Mouse (Mus musculus): ENCODE data around the gene Aldh1a2. TPM values are rescaled to one million over a fixed set of nuclear protein-coding genes. Genes with fewer than 3 reads are reported as not detected.

Aldh1a2 gene
- polyA plus RNA-seq, 1 experiment from 2014 or later: 77.7 TPM

DNA sequence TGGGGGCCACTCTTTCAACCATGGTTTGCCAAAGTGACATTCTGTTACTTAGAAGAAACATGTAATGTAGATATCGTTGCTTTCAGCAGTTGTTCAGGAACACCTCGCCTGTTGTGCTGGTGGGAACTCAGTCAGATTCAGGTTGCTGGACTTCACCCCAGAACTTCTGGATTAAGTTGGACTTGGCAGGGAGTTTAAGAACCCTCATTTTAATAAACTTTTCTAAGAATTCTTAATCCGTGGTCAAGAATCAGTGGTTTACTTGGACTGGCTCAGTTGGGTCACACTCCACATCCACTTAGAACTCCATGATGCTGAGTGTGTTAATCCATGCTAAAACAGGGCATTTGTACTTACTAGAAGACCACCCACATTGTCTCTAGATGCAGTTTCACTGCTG, 54.6 kb downstream of the Aldh1a2 start:
- Histone ChIP-seq H3K27me3 (0 out of 2 replicates have a peak, but pooled peaks cover 7% of the 10 kb centered on the region), H3K9ac (no peak overlapping the region), H3K36me3 (no peaks in the 10 kb centered on the region), H3K27ac (replicated peaks) (no peak overlapping the region), H3K4me1 (replicated peaks) (no peaks in the 10 kb centered on the region), H3K4me3 (no peak overlapping the region), H3K9me3 (no peaks in the 10 kb centered on the region), H3K4me2 (no peak overlapping the region)
- ATAC-seq (ENCODE audit: low read depth): no peak
- 94% methylated on average over 3 of the region's 3 CpGs for WGBS

DNA sequence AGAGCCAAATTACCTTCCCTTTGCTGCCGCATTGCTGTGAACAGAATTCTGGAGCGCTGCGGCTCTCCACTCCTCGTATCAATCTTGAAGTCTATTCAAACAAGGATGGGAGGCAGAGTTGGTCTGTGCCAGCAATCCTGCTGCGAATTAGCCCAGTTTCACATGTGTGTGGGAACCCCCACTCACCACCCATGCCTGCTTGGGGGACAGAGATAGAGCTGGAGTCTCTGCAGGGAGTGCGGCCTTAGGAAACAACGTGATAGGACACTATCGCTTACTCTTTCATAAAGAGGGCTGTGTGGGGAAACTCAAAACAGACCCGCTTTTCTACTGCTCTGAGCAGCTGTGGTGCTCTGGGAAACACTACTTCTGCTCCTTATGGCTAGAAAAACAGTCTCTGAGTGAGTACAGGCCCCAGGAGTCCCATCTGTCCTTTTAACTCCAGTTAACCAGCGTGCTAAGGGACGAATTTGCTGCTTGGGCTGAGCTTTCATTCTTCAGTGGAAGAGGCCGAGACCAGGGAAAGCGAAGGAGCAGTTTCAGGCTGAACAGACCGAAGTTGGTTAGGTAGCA, 60.6 kb downstream of the Aldh1a2 start:
- H3K4me1 ChIP-seq (replicated peaks): peaks cover 9% of the 10 kb centered on the region; the same call in 1 of the 2 replicates
- no peaks in the 10 kb centered on the region for H3K36me3 ChIP-seq
- no peak overlapping the region for H3K4me3 ChIP-seq
- H3K9me3 ChIP-seq: no peaks in the 10 kb centered on the region
- 0 out of 2 replicates have a peak, but pooled peaks have one; percentile 36 for ATAC-seq (ENCODE audit: low read depth)
- 0 out of 2 replicates have a peak overlapping the region, but pooled peaks have one; percentile 18 for H3K27ac ChIP-seq (replicated peaks)
- no peak overlapping the region for H3K4me2 ChIP-seq
- no peak overlapping the region for H3K9ac ChIP-seq
- H3K27me3 ChIP-seq: peaks cover 13% of the 10 kb centered on the region; the same call in 1 of the 2 replicates
- WGBS: 52% methylated on average over 14 of the region's 14 CpGs

DNA sequence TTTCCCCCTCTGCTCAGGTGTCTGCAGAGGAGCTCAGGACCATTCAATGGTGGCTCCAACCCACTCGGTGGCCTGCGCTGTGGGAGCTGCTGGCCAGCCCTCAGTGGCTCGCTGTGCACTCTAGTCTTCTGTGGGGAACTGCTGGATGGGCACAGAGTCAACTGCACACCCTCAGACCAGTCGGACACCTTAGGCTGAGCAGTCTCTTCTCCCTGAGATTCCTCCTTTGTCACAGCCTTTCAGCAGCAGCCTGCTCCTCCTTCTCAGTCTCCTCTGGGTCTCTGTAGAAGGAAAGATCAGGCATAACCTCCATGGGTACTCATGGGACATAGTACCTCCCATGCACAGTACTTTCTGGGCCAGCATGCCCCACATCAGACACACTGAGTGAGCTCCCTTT, 63.2 kb downstream of the Aldh1a2 start:
- ATAC-seq (ENCODE audit: low read depth): no peak
- Histone ChIP-seq H3K9me3 (no peaks in the 10 kb centered on the region), H3K9ac (no peak overlapping the region), H3K27ac (replicated peaks) (no peak overlapping the region), H3K4me2 (no peak overlapping the region), H3K27me3 (peaks cover 13% of the 10 kb centered on the region), H3K36me3 (no peaks in the 10 kb centered on the region), H3K4me3 (no peak overlapping the region), H3K4me1 (replicated peaks) (peaks cover 9% of the 10 kb centered on the region; the same call in 1 of the 2 replicates)
- WGBS: 89% methylated on average over 4 of the region's 4 CpGs

- Histone ChIP-seq H3K36me3 (no peaks in the 10 kb centered on the region), H3K9ac (no peak overlapping the region), H3K4me1 (replicated peaks) (no peaks in the 10 kb centered on the region), H3K27me3 (no peaks in the 10 kb centered on the region; the same call in none of the 2 replicates), H3K27ac (replicated peaks) (no peak overlapping the region), H3K4me2 (no peak overlapping the region), H3K9me3 (no peaks in the 10 kb centered on the region), H3K4me3 (no peak overlapping the region)
- WGBS: 91% methylated on average over 7 of the region's 7 CpGs
- no peak for ATAC-seq (ENCODE audit: low read depth)
Measured at GRCm38 (mm10) chr9:71283156-71283555, 67.6 kb downstream of the Aldh1a2 start.

DNA sequence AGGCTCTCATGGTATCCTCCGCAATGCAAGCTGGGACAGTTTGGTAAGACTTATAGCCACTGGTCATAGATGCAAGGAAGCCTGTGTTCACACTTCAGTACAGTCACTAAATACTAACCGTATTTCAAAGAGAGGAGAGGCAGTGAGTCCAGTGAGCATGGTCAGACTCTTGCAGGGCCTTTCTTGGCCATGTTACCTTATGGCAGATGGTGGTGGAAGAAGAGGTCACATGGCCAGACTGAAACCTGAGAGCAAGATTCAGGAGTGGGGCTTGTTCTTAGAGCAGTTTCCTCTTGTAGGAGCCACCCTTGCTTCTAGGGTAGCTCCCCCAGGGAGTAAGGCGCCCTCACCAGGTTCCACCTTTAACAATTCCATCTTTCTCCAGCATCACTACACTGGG, 69.6 kb downstream of the Aldh1a2 start:
- H3K4me1 ChIP-seq (replicated peaks): no peaks in the 10 kb centered on the region
- no peak overlapping the region for H3K4me3 ChIP-seq
- H3K9ac ChIP-seq: no peak overlapping the region
- H3K9me3 ChIP-seq: no peaks in the 10 kb centered on the region
- H3K27me3 ChIP-seq: peaks cover 3% of the 10 kb centered on the region; the same call in 1 of the 2 replicates
- 90% methylated on average over 3 of the region's 3 CpGs for WGBS
- no peaks in the 10 kb centered on the region for H3K36me3 ChIP-seq
- no peak overlapping the region for H3K27ac ChIP-seq (replicated peaks)
- no peak overlapping the region for H3K4me2 ChIP-seq
- no peak for ATAC-seq (ENCODE audit: low read depth)

GRCm38 (mm10) chr9:71286420-71286819, 70.8 kb downstream of the Aldh1a2 start:
- no peaks in the 10 kb centered on the region for H3K4me1 ChIP-seq (replicated peaks)
- H3K4me3 ChIP-seq: no peak overlapping the region
- no peak overlapping the region for H3K4me2 ChIP-seq
- H3K27ac ChIP-seq (replicated peaks): no peak overlapping the region
- ATAC-seq (ENCODE audit: low read depth): no peak
- WGBS: 93% methylated on average over 9 of the region's 9 CpGs
- H3K9ac ChIP-seq: no peak overlapping the region
- peaks cover 3% of the 10 kb centered on the region; the same call in 1 of the 2 replicates for H3K27me3 ChIP-seq
- H3K9me3 ChIP-seq: no peaks in the 10 kb centered on the region
- H3K36me3 ChIP-seq: no peaks in the 10 kb centered on the region

DNA sequence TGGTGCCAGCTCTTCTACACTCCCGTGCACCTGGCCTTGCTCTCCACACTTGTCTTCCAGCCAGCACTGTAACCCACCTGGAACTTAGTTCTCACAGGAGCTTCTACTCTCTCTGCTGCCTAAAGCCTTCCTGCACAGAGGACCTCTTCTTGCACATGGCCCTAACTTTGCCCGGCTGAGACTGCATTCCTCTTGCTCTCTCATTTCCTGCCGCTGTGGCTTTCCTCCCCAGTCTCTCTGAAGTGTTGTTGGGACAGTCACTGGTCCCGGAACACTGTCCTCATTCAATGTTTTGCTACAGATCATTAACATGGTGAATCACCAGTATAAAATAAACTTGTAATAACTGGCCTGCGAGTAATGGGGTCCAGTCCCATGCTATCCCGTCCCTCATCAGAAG, 73.1 kb downstream of the Aldh1a2 start:
- Histone ChIP-seq H3K27ac (replicated peaks) (no peak overlapping the region), H3K9me3 (no peaks in the 10 kb centered on the region), H3K9ac (no peak overlapping the region), H3K4me1 (replicated peaks) (no peaks in the 10 kb centered on the region), H3K36me3 (no peaks in the 10 kb centered on the region), H3K4me2 (no peak overlapping the region), H3K27me3 (peaks cover 3% of the 10 kb centered on the region; the same call in 1 of the 2 replicates), H3K4me3 (no peak overlapping the region)
- ATAC-seq (ENCODE audit: low read depth): no peak
- WGBS: 89% methylated on average over 6 of the region's 6 CpGs

GRCm38 (mm10) chr9:71289810-71290209, 74.2 kb downstream of the Aldh1a2 start:
- Histone ChIP-seq H3K4me3 (no peak overlapping the region), H3K9me3 (no peaks in the 10 kb centered on the region), H3K4me1 (replicated peaks) (no peaks in the 10 kb centered on the region), H3K9ac (no peak overlapping the region), H3K27me3 (0 out of 2 replicates have a peak, but pooled peaks cover 3% of the 10 kb centered on the region), H3K4me2 (no peak overlapping the region), H3K27ac (replicated peaks) (no peak overlapping the region), H3K36me3 (no peaks in the 10 kb centered on the region)
- ATAC-seq (ENCODE audit: low read depth): no peak
- 85% methylated on average over 3 of the region's 3 CpGs for WGBS

GRCm38 (mm10) chr9:71290730-71291129, 75.1 kb downstream of the Aldh1a2 start:
- no peak for ATAC-seq (ENCODE audit: low read depth)
- WGBS: 91% methylated on average over 1 of the region's 1 CpGs
- no peak overlapping the region for H3K9ac ChIP-seq
- no peaks in the 10 kb centered on the region for H3K9me3 ChIP-seq
- 0 out of 2 replicates have a peak, but pooled peaks cover 3% of the 10 kb centered on the region for H3K27me3 ChIP-seq
- H3K4me3 ChIP-seq: no peak overlapping the region
- H3K27ac ChIP-seq (replicated peaks): no peak overlapping the region
- no peaks in the 10 kb centered on the region for H3K36me3 ChIP-seq
- no peak overlapping the region for H3K4me2 ChIP-seq
- H3K4me1 ChIP-seq (replicated peaks): 0 out of 2 replicates have a peak, but pooled peaks cover 3% of the 10 kb centered on the region

GRCm38 (mm10) chr9:71295501-71295900, 79.9 kb downstream of the Aldh1a2 start:
- no peak overlapping the region for H3K4me3 ChIP-seq

GRCm38 (mm10) chr9:71303594-71303993, 88.0 kb downstream of the Aldh1a2 start:
- H3K4me3 ChIP-seq: no peak overlapping the region
- no peaks in the 10 kb centered on the region for H3K27me3 ChIP-seq
- no peak for ATAC-seq (ENCODE audit: low read depth)
- H3K27ac ChIP-seq (replicated peaks): no peak overlapping the region
- peaks cover 7% of the 10 kb centered on the region for H3K4me1 ChIP-seq (replicated peaks)
- H3K36me3 ChIP-seq: no peaks in the 10 kb centered on the region
- WGBS: 50% methylated on average over 2 of the region's 2 CpGs
- H3K9ac ChIP-seq: no peak overlapping the region
- no peaks in the 10 kb centered on the region for H3K9me3 ChIP-seq
- H3K4me2 ChIP-seq: no peak overlapping the region

More at GRCm38 (mm10) chr9:71295501-71295900, 79.9 kb downstream of the Aldh1a2 start:
- no peak overlapping the region for H3K4me2 ChIP-seq
- 83% methylated on average over 8 of the region's 8 CpGs for WGBS
- ATAC-seq (ENCODE audit: low read depth): no peak
- H3K4me1 ChIP-seq (replicated peaks): peaks cover 10% of the 10 kb centered on the region; the same call in 1 of the 2 replicates
- no peaks in the 10 kb centered on the region for H3K9me3 ChIP-seq
- H3K36me3 ChIP-seq: no peaks in the 10 kb centered on the region
- H3K27me3 ChIP-seq: no peaks in the 10 kb centered on the region
- H3K9ac ChIP-seq: no peak overlapping the region
- H3K27ac ChIP-seq (replicated peaks): no peak overlapping the region

DNA sequence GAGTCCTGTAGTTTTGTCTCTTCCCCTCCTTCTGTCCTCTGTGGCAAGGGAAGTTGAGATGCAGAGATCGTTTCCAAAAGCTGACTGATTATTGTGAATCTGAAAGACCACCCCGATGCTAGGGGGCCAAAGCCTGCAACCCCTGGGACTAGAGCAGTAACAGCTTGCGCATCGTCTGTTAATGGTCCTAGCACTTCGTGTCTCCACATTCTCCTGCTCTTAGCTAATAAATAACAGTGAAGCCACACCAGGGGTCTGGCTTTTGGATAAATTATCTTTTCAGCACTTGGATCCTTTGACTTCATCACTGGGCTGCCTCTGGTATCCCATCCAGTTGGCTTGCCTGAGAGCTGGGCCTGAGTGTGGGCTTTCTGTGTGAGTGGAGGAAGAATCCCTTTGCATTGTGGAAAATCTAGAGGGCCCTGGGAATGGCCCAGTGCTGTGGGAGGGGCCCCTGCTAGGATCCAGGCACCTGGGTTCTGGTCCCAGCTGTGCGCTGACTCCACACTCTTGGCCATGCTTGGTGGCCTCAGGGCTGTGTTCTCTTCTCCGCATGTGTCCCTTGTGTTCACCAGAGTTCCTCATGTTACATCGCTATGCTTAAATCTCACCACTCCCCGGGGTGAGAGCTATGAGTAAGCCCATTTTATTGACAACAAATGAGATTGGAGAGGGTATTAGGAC, 91.7 kb downstream of the Aldh1a2 start:
- Histone ChIP-seq H3K9me3 (no peaks in the 10 kb centered on the region), H3K4me1 (replicated peaks) (peaks cover 9% of the 10 kb centered on the region), H3K27me3 (0 out of 2 replicates have a peak, but pooled peaks cover 3% of the 10 kb centered on the region), H3K9ac (no peak overlapping the region), H3K4me3 (no peak overlapping the region), H3K4me2 (no peak overlapping the region), H3K27ac (replicated peaks) (no peak overlapping the region), H3K36me3 (no peaks in the 10 kb centered on the region)
- no peak for ATAC-seq (ENCODE audit: low read depth)
- 55% methylated on average over 9 of the region's 9 CpGs for WGBS
